ENCODE assay signal across 23 mouse cellular contexts in genomic region chr13:51381498-51381897, GRCm38 (mm10). TPM values are rescaled to one million over a fixed set of nuclear protein-coding genes. Genes with fewer than 3 reads are reported as not detected.
"Had no signal": no experiment of that assay in that cellular context is flagged by ENCODE, and none has a peak within 500 bp of the region (broad histone marks: within the 10 kb centered on the region; RNA-seq: fewer than 3 reads in every experiment).

No protein-coding gene starts in this region.

- H3K36me3 ChIP-seq: limb, embryonic 12.5 days; limb, embryonic 15.5 days; midbrain, embryonic 10.5 days; midbrain, embryonic 13.5 days; neural tube, embryonic 13.5 days; stomach, embryonic 15.5 days had no signal

- H3K27me3 ChIP-seq: limb, embryonic 12.5 days; limb, embryonic 15.5 days; megakaryocyte, embryonic 14.5 days; midbrain, embryonic 13.5 days; neural tube, embryonic 13.5 days; stomach, embryonic 15.5 days had no signal

- H3K4me3 ChIP-seq: limb, embryonic 12.5 days; limb, embryonic 15.5 days; megakaryocyte, embryonic 14.5 days; midbrain, embryonic 10.5 days; midbrain, embryonic 13.5 days; myocyte; neural tube, embryonic 13.5 days; stomach, embryonic 15.5 days had no signal

- H3K4me1 ChIP-seq: megakaryocyte, embryonic 14.5 days had no signal

- H3K9ac ChIP-seq: limb, embryonic 12.5 days; limb, embryonic 15.5 days; liver, embryonic 14.5 days; liver, postnatal 0 days; midbrain, embryonic 13.5 days; neural tube, embryonic 13.5 days; stomach, embryonic 15.5 days had no signal

- ATAC-seq: inflammation-experienced regulatory T-cells, adult 6 months; intestine, embryonic 16.5 days; liver, postnatal 0 days; midbrain, embryonic 13.5 days; midbrain, embryonic 16.5 days had no signal

- H3K4me2 ChIP-seq: limb, embryonic 12.5 days; limb, embryonic 15.5 days; liver, embryonic 11.5 days; midbrain, embryonic 13.5 days; neural tube, embryonic 13.5 days; stomach, embryonic 15.5 days had no signal

- H3K9me3 ChIP-seq: limb, embryonic 15.5 days; midbrain, embryonic 13.5 days; neural tube, embryonic 13.5 days; stomach, embryonic 15.5 days had no signal

- DNase-seq: kidney, adult 18-20 months; kidney, adult 9 months; kidney, postnatal 10 days; kidney, postnatal 36 days; liver, postnatal 0 days; lung, postnatal 36 days; right cerebral cortex, postnatal 25 days; spleen, adult 18-20 months; thymus, postnatal 25 days had no signal

- H3K27ac ChIP-seq: limb, embryonic 12.5 days; limb, embryonic 15.5 days; liver, embryonic 14.5 days; midbrain, embryonic 10.5 days; midbrain, embryonic 13.5 days; neural tube, embryonic 13.5 days; stomach, embryonic 15.5 days had no signal

RNA-seq across cellular contexts. Expression of gene S1pr3, which starts 26.9 kb away (rescaled TPM):
- total RNA-seq: monocyte, adult 5-6 weeks had no signal
